Mouse (Mus musculus) midbrain, embryonic 13.5 days (tissue): ENCODE measurements at regions not wholly inside any gene's neighbourhood (a gene's known extent, or its start where the extent isn't known, plus 50 kb on each side); places are given as distances from the start of the nearest gene placed in this dataset.
A peak's percentile ranks its signal among the peaks of the same experiment; 100 is the strongest.

Experiments
- ATAC-seq: fragments of 200-750 bp; cut with Nextera tagmentation; 2 replicates; pipeline ENCODE4 v1.8.0; 2017; ENCODE audit warnings: mild to moderate bottlenecking, moderate TSS enrichment, moderate library complexity
- H3K27ac ChIP-seq: fragments of 300-500 bp; sonication (generic); 2 replicates; pipeline ENCODE4 v1.5.1; 2015; ENCODE audit warnings: inconsistent platforms, mild to moderate bottlenecking, moderate library complexity
- H3K27me3 ChIP-seq: fragments of 300-500 bp; sonication (generic); 2 replicates; pipeline ENCODE4 v1.6.1; 2015; ENCODE audit warnings: mild to moderate bottlenecking, inconsistent platforms
- H3K36me3 ChIP-seq: fragments of 300-500 bp; sonication (generic); 2 replicates; pipeline ENCODE4 v1.6.1; 2015; ENCODE audit warnings: mild to moderate bottlenecking, inconsistent platforms
- H3K4me1 ChIP-seq: fragments of 300-500 bp; sonication (generic); replicated peaks from 2 replicates; pipeline ENCODE4 v1.6.1; 2015; ENCODE audit warnings: inconsistent platforms
- H3K4me2 ChIP-seq: fragments of 300-500 bp; sonication (generic); replicated peaks from 2 replicates; pipeline ENCODE4 v1.6.1; 2015; ENCODE audit warnings: moderate library complexity, mild to moderate bottlenecking, inconsistent platforms
- H3K4me3 ChIP-seq: fragments of 300-500 bp; sonication (generic); replicated peaks from 2 replicates; pipeline ENCODE4 v1.5.1; 2015; ENCODE audit warnings: mild to moderate bottlenecking, inconsistent platforms
- H3K9ac ChIP-seq: fragments of 300-500 bp; sonication (generic); replicated peaks from 2 replicates; pipeline ENCODE4 v1.6.1; 2015; ENCODE audit warnings: mild to moderate bottlenecking, inconsistent platforms
- H3K9me3 ChIP-seq: fragments of 300-500 bp; sonication (generic); 2 replicates; pipeline ENCODE4 v1.6.1; 2016; ENCODE audit warnings: mild to moderate bottlenecking, inconsistent platforms
- WGBS: fragments of 180-500 bp; shearing (Covaris S2); methylation state at CpG from one replicate; pipeline ENCODE4 v1.1.7; 2015; 5-methylcytosine and 5-hydroxymethylcytosine counted together

DNA sequence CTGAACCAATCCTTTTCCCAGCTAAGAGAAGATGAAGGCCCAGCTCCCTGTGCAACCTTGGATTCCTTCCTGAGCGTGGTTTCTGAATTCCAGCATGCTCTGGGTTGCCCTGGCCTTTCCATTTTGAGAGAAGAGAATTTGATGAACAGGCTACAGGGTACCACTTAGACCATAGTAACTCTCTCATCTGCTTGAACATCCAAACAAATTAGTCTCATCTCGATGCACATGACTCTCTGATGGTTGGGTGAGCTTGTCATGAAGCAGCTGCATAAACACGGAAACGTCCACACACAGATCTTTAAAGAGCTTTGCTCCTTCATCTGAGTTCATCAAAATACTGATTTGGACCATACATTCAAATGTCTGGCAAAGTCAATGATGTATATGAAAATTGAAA is 414.0 kb upstream of the Rgma start:
- H3K9ac ChIP-seq: no peak overlapping the region
- WGBS: 76% methylated on average over 4 of the region's 4 CpGs
- H3K4me2 ChIP-seq: no peak overlapping the region
- H3K27ac ChIP-seq: no peak overlapping the region
- H3K9me3 ChIP-seq: no peaks in the 10 kb centered on the region
- no peak for ATAC-seq
- H3K4me1 ChIP-seq: peaks cover 27% of the 10 kb centered on the region
- no peak overlapping the region for H3K4me3 ChIP-seq
- no peaks in the 10 kb centered on the region for H3K36me3 ChIP-seq
- no peaks in the 10 kb centered on the region for H3K27me3 ChIP-seq

DNA sequence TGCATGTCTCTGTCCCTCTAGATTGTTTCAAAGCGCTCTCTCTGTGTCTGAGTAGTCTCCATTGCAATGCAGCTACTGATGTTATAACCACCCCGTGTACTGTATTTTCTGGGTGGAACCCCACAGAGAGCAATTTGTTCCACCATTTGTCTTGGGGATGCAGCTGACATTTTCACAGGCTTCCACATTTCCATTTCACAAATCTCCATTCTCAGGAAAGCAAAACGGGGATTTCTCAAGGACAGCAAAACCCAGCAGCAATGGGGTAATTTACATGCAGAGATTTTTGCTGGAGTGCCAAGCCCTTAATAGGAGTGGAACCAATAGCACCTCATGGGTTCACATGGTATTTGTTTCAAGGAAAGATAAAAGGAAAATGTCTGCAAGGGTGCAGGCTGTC is 412.5 kb upstream of the Rgma start:
- no peak overlapping the region for H3K9ac ChIP-seq
- no peaks in the 10 kb centered on the region for H3K36me3 ChIP-seq
- H3K4me1 ChIP-seq: peaks cover 24% of the 10 kb centered on the region
- H3K4me2 ChIP-seq: no peak overlapping the region
- WGBS: 22% methylated on average over 3 of the region's 3 CpGs
- no peaks in the 10 kb centered on the region for H3K9me3 ChIP-seq
- H3K4me3 ChIP-seq: no peak overlapping the region
- peak; percentile 81 for ATAC-seq
- H3K27me3 ChIP-seq: no peaks in the 10 kb centered on the region
- H3K27ac ChIP-seq: peak overlapping the region; percentile 65

DNA sequence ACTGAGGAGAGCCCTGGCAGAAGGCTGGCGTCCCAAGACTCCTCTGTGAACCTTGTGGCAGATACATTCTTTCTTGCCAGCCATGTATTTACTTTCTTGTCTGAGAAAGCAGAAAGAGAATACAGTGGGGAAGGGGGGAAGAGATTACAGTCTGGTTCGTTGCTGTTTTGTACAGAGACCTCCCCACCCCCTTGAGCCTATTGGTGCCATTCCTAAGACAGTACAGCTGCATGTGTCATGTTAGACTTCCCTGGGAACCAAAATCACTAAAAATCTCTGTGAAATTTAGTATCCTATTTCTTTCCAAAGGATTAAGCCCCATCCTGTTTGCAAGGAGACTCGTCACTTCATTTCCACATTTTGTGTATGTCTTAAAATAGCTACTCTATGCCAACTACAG is 411.4 kb upstream of the Rgma start:
- Histone ChIP-seq H3K27me3 (no peaks in the 10 kb centered on the region), H3K9ac (no peak overlapping the region), H3K4me1 (peaks cover 23% of the 10 kb centered on the region), H3K36me3 (no peaks in the 10 kb centered on the region), H3K4me2 (no peak overlapping the region), H3K4me3 (no peak overlapping the region), H3K27ac (peak overlapping the region; percentile 65; the same call in 1 of the 2 replicates), H3K9me3 (no peaks in the 10 kb centered on the region)
- WGBS: 87% methylated on average over 3 of the region's 3 CpGs
- no peak for ATAC-seq

DNA sequence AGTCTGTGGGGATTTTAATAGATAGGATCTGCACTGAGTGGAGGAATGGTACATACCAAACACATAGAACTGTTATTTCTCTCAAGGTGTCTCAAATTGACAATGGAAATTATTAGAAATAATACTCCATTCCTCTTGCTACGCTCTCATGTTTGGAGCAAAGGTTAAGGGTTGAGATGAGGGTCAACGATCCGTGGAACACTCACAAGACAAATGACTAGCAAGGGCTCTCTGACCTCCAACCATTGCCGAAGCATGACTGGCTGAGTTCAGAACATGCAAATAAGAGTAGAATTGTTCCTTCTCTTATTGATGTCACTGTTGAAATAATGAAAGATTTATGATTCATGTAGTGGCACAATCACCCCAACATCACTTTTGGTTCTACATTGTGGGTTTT is 407.1 kb upstream of the Rgma start:
- 80% methylated on average over 4 of the region's 4 CpGs for WGBS
- no peaks in the 10 kb centered on the region for H3K36me3 ChIP-seq
- no peak for ATAC-seq

DNA sequence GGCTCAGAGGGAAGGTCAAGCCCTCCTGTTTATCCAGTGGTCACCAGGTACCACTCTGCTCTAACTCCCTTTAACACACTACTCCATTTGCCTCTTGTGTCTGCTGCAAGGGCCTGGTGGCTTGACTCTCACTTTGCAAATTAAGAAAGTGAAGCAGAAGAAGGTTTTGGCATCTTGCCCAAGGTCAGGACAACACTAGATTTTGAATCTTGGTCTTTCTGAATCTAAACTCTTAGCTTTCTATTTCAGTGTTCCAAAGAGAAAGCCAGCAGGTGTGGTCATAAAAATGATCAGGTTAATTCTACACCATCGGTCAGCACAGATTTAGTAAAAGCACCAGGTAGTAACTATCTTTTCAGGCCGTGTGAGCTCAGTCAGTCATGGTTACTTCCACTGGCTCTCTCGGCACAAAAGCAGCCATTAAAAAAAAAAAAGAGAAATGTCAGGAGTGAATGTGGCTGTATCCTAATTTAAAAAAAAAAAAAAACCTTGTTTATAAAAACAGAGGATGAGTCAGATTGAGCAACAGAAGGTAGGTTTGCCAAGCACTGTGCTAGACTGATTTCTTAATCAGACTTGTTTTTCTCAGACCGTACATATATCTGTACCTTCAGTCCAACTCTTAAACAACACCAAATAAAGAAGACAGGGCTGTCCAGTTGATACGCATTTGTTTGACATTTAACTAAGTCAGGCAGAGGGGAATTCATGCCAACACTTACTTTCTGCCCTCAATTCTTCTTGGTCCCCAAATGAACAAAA is 403.6 kb upstream of the Rgma start:
- Histone ChIP-seq H3K36me3 (no peaks in the 10 kb centered on the region), H3K4me1 (no peaks in the 10 kb centered on the region), H3K9ac (no peak overlapping the region), H3K9me3 (no peaks in the 10 kb centered on the region), H3K27me3 (no peaks in the 10 kb centered on the region), H3K4me2 (no peak overlapping the region), H3K4me3 (no peak overlapping the region), H3K27ac (no peak overlapping the region)
- no peak for ATAC-seq
- 85% methylated on average over 5 of the region's 5 CpGs for WGBS

More for the DNA sequence above, 407.1 kb upstream of the Rgma start:
- Histone ChIP-seq H3K4me3 (no peak overlapping the region), H3K4me2 (no peak overlapping the region), H3K27me3 (no peaks in the 10 kb centered on the region), H3K4me1 (peaks cover 4% of the 10 kb centered on the region), H3K9ac (no peak overlapping the region), H3K9me3 (no peaks in the 10 kb centered on the region), H3K27ac (no peak overlapping the region)

DNA sequence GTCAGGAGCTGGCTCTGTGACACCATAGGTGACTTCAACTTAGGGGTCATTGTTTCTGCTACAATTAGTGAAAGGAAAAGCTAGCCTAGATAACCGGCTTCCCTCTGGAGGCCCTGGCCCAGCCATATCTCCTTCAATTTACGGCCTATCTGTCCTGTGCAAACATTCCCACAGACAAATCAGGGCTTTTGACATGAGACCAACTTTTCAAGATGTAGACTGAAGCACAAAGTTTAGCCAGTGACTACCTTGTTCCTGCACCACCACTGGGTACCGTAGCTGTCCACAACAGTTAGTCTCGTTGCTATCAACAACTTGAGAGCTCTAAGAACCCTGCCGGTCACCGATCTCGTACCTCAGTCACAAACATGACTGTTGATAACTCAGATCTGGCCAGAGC is 402.9 kb upstream of the Rgma start:
- no peak overlapping the region for H3K9ac ChIP-seq
- 93% methylated on average over 7 of the region's 7 CpGs for WGBS
- no peak overlapping the region for H3K4me2 ChIP-seq
- no peaks in the 10 kb centered on the region for H3K4me1 ChIP-seq
- H3K4me3 ChIP-seq: no peak overlapping the region
- H3K36me3 ChIP-seq: no peaks in the 10 kb centered on the region
- H3K9me3 ChIP-seq: no peaks in the 10 kb centered on the region
- no peak overlapping the region for H3K27ac ChIP-seq
- no peak for ATAC-seq
- H3K27me3 ChIP-seq: no peaks in the 10 kb centered on the region

DNA sequence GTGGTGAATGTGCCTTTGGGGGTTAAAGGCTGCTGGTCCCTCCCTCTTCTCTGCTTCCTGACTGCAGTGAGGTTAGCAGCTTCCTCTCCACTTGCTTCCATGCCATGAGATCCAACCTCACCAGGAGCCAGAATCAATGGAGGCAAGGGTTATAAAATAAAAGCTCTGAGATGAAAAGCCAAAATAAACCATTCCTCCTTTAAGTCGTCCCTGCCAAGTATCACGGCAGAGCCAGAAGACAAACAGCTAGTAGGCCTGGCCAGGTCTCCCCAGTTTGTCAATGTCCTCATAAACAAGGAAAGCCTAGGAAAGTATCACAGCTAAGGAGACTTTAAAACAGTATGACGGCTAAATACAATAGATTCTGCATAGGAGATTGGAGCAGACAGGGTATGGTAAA is 401.5 kb upstream of the Rgma start:
- Histone ChIP-seq H3K4me1 (no peaks in the 10 kb centered on the region), H3K4me2 (no peak overlapping the region)
- WGBS: 76% methylated on average over 3 of the region's 3 CpGs

DNA sequence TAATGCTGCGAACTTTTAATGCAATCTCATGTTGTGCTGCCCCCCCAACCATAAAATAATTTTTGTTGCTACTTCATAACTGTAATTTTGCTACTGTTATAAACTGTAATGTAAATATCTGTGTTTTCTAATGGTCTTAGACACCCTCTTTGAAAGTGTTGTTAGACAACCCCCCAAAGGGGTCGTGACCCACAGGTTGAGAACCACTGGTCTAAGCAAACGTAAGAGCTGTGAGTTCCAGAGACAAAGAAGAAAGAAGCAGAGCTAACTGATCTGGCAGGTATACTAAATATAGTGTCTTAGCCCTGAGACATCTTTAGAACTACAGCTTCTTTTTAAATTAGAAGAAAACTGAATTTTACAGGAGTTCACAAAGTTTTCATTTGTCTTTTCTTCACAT is 400.9 kb upstream of the Rgma start:
- Histone ChIP-seq H3K27ac (no peak overlapping the region), H3K4me3 (no peak overlapping the region), H3K36me3 (no peaks in the 10 kb centered on the region), H3K27me3 (no peaks in the 10 kb centered on the region), H3K4me1 (no peaks in the 10 kb centered on the region), H3K4me2 (no peak overlapping the region), H3K9ac (no peak overlapping the region), H3K9me3 (no peaks in the 10 kb centered on the region)
- ATAC-seq: no peak
- 86% methylated on average over 3 of the region's 3 CpGs for WGBS

More for the DNA sequence above, 401.5 kb upstream of the Rgma start:
- ATAC-seq: no peak
- Histone ChIP-seq H3K9me3 (no peaks in the 10 kb centered on the region), H3K4me3 (no peak overlapping the region), H3K36me3 (no peaks in the 10 kb centered on the region), H3K9ac (no peak overlapping the region), H3K27me3 (no peaks in the 10 kb centered on the region), H3K27ac (no peak overlapping the region)

DNA sequence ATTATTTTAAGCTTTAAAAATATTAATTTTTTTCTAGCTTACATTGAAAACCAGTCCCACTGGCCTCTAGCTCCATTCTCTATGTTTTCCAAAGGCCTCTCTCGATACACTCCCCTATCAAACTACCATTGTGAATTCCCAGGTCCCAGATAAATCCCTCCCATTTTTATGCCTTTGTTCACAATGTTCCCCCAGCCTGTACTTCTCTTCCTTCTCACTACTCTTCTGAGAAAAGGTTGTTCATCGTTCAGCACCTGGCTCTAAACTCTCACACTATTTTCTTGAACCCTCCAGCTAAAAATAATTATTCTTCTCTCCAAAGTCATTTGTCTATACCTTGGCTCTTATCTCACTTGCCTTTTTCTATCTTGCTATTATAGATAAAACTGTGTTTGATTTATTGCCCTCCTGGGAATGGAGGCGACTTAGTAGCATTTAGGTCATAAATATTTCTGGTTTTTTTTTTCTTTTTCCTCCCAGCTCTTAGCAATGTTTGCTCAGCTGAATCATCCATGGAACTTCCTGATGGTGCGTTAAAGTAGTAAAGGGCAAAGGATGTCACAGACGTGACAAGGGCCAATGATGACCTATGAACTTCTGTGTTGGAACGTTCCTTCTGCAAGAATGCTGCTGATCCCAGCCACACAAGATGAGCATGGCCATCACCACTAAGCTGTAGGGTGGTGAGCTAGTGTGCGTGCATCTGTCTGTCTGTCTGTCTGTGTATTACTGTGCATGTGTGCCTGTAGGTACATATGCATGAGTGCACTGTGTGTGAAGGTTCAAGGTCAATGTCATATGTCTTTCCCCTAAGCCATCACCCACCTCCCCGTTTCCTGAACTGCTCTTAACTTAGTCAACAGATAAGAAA is 384.5 kb upstream of the Rgma start:
- H3K4me1 ChIP-seq: no peaks in the 10 kb centered on the region
- H3K4me3 ChIP-seq: no peak overlapping the region
- no peaks in the 10 kb centered on the region for H3K27me3 ChIP-seq
- no peaks in the 10 kb centered on the region for H3K36me3 ChIP-seq
- 0 out of 2 replicates have a peak, but pooled peaks cover 2% of the 10 kb centered on the region for H3K9me3 ChIP-seq
- H3K9ac ChIP-seq: no peak overlapping the region
- no peak overlapping the region for H3K4me2 ChIP-seq
- no peak overlapping the region for H3K27ac ChIP-seq
- WGBS: 83% methylated on average over 8 of the region's 8 CpGs
- no peak for ATAC-seq

DNA sequence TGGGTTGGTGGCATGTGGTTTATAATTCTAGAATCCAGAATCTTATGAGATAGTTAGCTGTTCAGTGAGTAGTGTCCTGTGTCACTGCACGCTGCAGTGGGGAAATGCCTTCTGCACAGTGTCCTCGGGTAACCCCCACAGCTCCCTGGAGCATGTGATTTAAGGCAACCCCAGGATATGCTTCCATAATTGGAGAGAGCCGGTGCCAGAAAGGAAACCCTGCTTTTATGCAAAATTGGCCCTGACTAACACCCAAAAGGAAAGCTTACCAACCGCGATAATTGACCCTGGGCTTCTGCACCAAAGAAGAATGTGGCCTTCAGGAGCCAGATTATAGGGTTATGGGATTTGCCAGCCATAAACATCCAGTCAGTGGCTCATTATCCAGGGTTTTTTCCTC is 376.9 kb upstream of the Rgma start:
- Histone ChIP-seq H3K4me3 (no peak overlapping the region), H3K9ac (no peak overlapping the region), H3K27me3 (no peaks in the 10 kb centered on the region), H3K9me3 (no peaks in the 10 kb centered on the region), H3K36me3 (no peaks in the 10 kb centered on the region), H3K27ac (peak overlapping the region; percentile 16; the same call in 1 of the 2 replicates), H3K4me1 (peaks cover 10% of the 10 kb centered on the region), H3K4me2 (no peak overlapping the region)
- 37% methylated on average over 5 of the region's 5 CpGs for WGBS
- no peak for ATAC-seq

DNA sequence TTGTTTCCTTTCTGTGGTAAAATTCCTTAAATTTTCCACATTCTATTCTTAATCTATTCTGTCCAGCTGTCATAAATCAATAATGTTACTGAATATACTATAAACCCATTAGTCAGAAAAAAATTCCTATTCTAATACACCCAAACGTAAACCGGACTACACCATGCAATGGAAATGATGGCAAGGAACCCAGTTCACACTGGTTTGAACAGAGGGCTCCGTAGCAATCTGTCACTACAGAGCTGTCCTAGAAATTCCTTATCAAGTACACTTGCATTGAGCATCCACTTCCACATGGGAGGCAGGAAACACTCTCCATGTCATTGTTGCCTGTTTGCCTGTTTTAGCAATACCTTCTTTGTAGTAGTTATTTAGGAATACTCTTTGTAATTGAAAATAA is 356.2 kb upstream of the Rgma start:
- WGBS: 87% methylated on average over 3 of the region's 3 CpGs
- no peak for ATAC-seq
- no peaks in the 10 kb centered on the region for H3K9me3 ChIP-seq
- H3K27me3 ChIP-seq: no peaks in the 10 kb centered on the region
- H3K27ac ChIP-seq: no peak overlapping the region
- no peaks in the 10 kb centered on the region for H3K36me3 ChIP-seq
- no peak overlapping the region for H3K9ac ChIP-seq
- H3K4me1 ChIP-seq: peaks cover 5% of the 10 kb centered on the region; the same call in 1 of the 2 replicates
- H3K4me2 ChIP-seq: no peak overlapping the region
- no peak overlapping the region for H3K4me3 ChIP-seq

DNA sequence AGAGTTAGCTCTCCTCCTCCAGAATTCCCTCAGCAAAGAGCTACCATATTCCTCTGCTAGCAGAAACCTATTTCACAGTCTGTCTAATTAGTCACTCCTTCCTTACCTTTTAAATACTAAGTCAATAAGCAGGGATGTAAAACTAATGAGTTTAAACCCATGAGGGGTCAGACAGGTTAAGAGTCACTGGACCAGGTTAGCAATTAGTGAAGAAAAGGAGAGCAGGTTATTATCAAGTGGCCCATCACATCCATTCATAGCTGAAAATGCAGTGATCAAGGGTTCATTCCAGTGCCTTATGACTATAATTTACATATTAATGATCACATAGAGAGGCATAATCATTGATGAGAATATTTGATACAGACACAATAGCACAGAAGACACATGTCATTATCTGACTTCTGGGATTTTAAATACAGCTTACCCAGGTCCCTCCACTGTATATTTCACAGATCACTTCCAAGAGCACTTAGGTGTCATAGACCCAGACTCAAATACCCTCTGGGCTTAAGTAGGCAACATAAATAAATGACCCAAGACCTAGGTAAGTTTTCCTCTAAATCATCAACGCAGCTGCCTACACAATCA is 355.4 kb upstream of the Rgma start:
- H3K9me3 ChIP-seq: no peaks in the 10 kb centered on the region
- 45% methylated on average over 1 of the region's 1 CpGs for WGBS
- H3K27me3 ChIP-seq: no peaks in the 10 kb centered on the region
- no peak overlapping the region for H3K27ac ChIP-seq
- H3K4me3 ChIP-seq: no peak overlapping the region
- H3K4me2 ChIP-seq: no peak overlapping the region
- peaks cover 5% of the 10 kb centered on the region; the same call in 1 of the 2 replicates for H3K4me1 ChIP-seq
- ATAC-seq: no peak
- H3K9ac ChIP-seq: no peak overlapping the region
- no peaks in the 10 kb centered on the region for H3K36me3 ChIP-seq
